Mouse (Mus musculus) kidney, adult 18-20 months (tissue): ENCODE data around the gene Ptprg.
A peak's percentile ranks its signal among the peaks of the same experiment; 100 is the strongest.
"Not testable (repeated sequence)": the region's sequence is repeated elsewhere in the genome, so short reads cannot be mapped to it uniquely, and the experiment has no call there.

Experiments
- DNase-seq: peaks from one replicate; pipeline ENCODE4 v3.0.0; 2021

Gene Ptprg

DNA sequence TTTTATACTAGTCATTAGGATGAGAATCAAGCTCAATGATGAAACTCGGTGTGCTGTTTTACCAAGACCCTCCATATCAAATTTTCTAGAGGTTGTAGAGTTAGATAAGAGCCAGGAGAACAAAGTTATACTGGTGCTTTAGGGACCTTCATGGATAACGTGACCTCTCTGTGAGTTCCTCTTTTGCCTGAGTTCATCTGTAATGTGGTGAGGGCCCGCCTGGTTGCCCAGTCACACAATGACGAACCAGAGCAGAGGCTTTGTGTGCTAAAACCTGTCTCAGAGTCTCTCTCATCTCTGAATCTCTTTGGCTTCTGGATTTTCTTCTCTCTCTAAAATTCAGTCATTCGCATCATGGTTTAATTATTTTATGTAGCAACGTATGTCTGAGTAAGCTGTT is 204.9 kb downstream of the Ptprg start:
- DNase-seq, result no peak

DNA sequence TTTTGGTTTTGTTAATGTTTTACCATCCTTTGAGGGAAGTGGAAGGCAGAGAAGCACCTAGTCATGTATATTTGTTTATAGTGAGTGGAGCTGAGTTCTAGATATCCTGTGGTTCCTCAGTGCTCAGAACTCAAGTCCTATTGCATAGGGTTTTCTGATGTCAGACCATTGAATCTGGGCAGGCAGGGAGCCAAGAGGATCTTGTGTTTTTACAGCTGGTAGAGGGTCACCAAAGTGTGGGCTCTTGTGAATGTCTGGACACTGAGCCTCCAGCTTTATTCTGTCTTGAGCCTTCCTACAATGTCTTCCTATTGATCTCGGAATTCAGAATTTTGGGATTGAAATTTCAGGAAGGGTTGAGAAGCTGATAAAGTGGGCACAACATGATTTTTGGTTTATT is 206.0 kb downstream of the Ptprg start:
- DNase-seq, result no peak

DNA sequence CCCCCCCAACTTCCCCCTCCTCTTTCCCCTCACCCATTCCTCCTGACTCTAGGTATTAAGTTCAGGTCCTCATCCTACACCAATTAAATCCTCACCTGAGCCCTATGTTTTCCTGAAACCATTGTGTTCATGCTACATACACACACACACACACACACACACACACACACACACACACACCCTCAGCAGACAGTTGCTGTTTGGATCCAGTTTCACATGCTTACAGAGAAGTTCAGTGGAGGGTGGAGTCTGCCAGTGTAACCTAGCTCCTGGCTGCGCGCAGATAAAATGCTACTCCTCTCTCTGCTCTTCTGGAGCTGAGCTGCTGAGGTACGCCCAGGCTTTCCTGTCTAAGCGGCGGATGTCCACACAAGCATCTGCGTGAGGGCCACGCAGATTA is 209.7 kb downstream of the Ptprg start:
- DNase-seq, result no peak

DNA sequence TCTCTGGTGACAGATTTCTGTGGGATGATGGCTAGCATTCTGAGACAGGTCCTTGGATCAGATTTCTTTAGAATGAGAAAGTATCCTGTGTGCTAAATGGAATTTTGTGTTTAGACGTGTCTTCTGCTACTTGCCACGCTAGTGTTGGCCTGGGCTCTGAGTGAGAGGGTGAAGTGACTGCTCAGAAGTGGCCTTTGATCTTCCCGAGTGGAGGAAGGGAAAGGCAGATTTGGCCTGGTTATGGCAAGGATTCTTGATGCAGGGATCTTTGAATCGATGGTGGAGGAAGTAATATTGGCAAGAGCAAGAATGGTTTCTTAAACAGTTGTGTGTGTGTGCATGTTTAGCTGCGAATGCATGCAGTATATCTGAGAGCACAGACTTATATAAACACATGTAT is 219.4 kb downstream of the Ptprg start:
- DNase-seq, result no peak

DNA sequence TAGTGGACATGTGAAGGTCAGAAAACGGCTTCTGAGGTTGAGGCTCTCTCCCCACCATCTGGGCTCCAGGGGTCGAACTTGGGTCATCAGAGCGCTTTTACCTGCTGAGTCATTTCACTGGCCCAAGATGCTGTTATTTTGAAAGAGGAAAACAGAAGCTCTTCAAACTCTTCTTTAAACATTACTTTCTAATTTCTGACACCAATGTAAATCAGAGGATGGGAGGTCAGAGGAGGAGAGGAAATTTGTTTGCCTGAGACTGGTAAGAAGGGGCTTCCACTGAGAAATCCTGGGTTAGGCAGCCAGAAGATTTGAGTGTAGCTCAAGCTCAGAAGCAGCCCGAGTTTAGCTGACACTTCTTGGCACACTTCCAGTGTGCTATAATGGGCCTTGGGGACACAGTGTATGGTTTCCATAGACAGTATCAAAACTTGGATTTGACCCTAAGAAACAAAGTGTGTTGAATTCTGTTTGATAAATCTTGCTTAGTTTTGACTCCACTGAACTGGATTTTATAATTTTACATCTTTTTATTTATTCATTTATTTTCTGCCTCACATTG is 221.2 kb downstream of the Ptprg start:
- no peak for DNase-seq

DNA sequence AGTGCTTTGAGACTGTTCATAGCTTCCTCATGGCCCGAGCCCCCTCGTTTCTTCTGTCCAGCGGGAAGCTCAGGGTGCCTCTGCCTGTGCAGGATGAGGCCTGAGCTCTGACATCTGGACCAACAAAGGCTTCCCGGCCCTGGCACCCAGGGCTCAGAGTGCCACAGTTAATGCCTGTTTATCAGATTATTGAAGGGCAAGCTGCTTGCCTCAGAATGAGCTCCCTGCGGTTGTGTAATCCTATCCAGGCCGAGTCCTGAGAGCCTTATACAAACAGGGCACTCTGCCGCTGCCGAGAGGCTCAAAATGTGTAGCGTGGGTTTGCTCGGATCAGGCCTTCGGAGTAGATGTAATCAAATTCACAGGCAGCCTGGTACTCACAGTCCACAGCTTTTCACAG is 221.9 kb downstream of the Ptprg start:
- DNase-seq, result peak; percentile 47

DNA sequence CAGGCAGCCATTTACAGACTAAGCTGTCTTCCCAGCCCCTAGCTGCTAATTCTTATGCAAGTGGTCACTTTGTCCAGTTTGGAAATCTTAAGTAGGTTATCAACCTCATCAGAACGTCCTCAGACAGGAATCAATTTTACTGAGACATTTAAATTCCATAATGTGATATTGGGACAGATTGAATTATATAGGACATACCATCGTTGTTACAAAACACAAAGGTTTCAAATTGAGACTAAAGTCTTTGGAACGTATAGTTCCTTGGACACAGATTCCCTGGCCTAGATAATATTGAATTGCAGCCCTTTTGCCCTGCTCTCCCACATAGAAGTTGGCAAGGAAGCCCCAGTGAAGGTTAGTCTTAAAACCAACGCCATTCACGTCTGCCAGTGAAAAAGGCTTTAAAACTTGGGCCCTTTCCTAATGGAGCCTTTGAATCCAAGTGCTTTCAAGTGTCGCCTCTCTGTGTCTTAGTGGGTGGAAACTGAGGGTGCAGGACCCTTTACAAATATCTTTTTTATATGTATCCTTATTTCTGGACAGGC is 222.7 kb downstream of the Ptprg start:
- DNase-seq, result no peak

DNA sequence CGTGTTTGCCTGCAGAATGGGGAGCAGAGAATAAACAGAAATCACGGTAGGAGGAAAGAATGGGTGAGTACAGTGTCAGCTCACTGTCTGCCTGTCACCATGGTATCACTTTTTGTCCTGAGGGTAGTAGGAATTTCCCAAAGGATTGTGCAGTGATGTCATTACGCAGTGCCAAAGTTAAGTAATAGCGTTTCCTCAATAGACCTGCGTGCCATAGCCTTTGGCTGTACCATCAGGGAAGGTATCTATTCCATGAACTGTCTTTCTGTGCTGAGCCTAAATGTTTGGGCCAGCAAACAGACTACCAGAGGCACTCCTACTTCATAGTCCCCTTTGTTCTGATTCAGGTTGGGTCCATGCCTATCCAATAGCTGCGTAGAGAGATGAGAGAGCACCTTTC is 223.2 kb downstream of the Ptprg start:
- no peak for DNase-seq

DNA sequence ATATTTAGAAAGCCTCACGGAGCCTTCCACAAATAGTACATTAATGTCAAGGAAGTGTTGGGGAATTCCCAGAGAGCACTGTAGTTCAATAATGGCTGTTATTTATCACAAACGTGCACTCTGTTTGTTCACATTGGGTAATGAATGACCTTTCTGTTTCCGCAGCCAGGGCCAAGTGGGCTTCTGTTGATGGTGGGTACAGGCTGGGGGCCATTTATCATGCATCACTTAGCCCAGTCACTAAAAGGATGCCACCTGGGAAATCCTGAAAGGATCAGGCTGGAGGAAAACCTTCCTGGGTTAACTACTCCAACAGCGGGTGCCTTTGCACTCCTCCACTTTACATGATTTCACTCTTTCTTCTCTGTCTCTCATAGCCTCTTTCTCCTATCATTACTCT is 237.9 kb downstream of the Ptprg start:
- DNase-seq, result no peak

DNA sequence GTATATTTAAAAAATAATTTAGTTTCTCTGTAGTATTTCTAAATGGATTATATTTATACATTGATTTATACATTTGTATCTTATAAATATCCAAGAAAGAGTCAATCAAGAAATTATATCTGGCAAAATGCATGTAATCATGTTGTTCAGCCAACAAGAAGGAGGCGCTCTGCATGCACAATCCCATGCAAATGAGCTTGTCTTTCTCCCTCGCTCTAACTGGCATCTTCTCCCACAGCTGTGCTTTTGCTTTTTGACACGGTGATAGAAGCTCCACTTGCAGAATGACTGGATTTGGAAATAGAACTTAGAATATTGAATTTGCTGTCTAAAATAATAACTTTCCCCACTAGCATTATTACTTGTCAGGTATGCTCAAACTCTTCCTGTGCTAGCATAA is 240.5 kb downstream of the Ptprg start:
- DNase-seq, result no peak

DNA sequence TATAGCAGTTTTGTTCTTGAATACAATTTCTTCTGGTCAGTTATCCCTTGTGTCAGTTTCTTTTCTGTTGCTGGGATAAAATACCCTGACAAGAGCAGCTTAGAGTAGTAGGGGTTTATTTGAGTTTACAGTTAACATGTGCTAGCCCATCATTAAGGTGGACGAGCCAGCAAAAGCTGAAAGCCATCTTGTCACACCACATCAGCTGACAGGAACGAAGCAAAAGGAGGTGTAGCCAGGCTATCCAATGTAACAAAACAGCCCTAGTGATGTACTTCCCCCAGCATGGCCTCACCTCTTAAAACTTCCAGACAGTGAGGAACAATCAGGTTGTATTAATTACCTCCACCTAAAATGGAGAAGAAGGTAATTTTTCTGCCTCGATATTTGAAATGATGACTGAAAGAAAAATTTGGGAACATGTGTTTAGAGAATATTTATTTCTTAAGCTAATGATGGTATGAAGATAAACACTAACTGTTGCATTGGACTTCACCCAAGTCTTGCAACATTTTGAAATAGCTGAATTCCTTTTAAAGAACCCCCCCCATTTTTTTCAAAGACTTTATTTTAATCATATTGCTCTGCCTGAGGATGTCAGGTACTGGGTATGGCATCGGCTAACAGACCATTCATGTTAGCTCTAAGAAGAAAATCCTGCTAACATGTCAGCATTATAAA is 249.2 kb downstream of the Ptprg start:
- no peak for DNase-seq

DNA sequence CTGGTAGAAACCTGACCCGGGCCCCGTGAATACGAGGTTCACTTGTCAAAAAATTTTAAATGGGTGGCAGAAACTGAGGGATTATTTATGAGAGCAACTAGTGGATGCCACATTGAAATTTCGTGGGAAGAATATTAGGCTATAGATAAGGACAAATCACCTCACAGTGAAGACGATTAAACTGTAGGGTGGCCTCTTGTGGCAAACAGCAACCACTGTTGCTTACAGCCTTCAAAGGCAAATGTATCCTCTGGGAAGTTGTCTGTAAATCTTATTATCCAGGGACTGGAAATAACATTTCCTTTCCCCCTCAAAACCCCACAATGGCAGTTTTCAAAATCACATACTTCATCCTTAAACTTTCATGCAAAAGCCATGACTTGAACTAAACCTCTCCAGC is 253.3 kb downstream of the Ptprg start:
- DNase-seq, result no peak

DNA sequence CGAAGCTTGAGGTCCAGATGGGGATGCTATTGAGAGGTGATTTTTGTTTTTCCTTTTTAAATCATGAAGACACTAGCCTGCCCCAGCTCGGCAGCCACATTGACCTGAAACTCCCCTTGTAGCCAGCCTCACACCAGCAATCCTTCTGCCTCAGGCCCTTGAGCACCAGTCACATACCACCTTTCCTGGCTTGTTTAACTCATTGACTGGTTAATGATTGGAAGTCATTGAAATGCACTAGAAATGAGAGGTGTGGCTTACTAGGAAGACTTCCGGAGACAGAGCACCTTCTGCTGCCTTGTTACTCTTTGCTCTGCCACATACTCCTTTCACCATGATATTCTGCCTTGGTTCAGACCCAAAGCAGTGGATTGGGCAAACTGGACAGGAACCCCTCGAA is 254.1 kb downstream of the Ptprg start:
- no peak for DNase-seq

DNA sequence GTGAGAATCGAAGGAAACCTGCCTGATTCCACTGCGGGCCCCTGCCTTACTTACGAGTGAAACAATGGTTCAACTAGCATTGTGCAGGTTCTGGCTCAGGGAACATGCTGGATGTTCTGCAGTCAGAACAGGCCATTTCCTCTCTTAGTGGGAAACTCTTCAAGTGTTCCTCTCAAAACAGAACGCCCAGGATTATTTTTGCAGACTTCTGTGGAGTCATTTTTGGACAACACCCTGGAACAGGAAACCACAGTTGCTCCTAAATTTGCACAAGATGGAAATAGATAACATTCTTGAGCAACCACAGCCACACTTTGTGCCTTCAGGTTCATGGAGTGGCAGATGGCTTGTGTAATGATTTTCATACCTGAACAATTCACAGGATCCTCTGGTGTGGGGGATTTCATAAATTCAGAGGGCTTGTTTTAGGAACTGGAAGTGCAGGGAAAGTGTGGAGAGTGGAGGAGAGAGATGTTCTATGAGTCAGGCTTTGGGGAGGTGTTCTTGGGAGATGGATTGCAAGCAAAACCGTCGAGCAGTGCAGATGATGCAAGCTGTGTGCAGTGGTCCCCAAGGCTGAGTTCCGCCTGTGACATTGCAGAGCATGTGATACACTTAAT is 257.9 kb downstream of the Ptprg start:
- DNase-seq, result peak; percentile 30

DNA sequence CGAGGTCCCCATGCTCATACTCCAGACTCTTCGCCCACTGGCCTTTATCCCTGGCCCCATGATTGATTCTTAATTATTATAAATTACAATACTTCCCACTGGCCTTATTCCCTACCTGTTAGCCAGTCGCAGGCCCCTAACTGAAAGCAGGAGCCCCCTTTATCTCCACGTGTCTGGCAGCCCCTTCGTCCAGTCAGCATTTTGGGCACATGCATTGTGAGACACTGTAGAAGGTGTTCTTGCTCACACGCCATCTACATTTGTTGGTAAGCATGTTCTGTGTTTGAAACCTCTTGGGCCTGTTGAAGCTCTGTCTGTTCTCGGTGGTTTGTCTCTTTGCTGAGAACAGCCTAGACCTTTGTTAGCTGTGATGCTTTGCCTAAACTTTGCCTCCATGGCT is 259.0 kb downstream of the Ptprg start:
- no peak for DNase-seq

DNA sequence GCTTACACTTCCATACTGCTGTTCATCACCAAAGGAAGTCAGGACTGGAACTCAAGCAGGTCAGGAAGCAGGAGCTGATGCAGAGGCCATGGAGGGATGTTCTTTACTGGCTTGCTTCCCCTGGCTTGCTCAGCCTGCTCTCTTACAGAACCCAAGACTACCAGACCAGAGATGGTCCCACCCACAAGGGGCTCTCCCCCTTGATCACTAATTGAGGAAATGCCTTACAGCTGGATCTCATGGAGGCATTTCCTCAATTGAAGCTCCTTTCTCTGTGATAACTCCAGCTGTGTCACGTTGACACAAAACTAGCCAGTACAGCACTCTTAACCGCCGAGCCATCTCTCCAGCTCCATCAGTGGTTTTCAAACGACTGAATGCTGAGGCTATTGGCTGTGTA is 261.5 kb downstream of the Ptprg start:
- not testable (repeated sequence) for DNase-seq

DNA sequence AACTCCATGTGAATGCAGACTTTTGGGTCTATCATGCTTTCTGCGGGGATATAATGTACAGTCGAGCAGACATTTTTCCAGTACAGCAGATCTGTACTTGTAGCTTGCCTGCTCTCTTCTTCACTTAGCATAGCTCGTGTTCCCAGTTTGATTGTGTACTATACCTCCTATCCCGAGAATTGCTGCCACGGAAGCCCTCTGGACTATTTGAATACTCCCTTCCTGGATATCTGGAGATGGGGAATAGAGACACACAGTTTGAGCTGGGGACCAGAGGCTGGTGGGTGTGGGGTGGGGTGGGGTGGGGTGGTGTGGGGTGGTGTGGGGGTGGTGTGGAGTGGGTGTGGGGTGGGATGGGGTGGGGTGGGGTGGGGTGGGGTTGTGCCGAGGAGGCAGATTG is 263.9 kb downstream of the Ptprg start:
- no peak for DNase-seq

DNA sequence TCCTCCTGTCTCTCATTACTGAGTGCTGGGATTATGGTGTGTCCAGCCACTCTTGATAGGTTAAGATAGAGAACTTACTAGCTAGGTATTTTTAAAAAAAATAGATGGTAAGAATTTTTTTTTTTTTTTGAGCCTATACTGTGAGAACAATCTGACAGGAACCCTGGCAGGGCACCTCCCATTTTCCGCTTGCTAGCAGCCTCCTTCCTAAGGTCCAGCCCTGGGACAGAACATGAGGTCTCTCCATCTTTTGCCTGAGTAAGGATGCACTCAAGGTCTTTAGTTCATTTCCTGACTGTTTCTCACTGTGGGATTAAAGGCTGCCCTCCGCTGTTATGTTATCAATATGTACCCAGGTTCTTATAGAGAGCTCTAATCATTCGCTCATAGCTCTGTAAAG is 264.7 kb downstream of the Ptprg start:
- DNase-seq, result no peak

DNA sequence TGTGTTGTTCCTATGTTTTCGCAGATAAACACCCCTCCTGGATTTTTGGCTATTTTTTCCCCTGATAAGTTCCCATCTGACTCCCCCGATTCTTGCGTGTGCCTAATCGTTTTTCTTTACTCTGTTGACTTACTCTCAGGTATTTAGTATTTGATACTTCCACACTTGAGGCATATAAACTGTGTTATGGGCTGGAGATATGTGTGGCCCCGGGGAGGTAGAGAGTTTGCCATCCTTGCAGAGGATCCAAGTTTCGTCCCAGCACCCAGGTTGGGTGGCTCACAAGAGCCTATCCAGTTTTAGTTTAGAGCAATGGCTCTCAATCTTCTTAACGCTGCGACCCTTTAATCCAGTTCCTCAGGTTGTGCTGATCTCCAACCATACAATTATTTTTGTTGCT is 265.4 kb downstream of the Ptprg start:
- DNase-seq, result no peak

DNA sequence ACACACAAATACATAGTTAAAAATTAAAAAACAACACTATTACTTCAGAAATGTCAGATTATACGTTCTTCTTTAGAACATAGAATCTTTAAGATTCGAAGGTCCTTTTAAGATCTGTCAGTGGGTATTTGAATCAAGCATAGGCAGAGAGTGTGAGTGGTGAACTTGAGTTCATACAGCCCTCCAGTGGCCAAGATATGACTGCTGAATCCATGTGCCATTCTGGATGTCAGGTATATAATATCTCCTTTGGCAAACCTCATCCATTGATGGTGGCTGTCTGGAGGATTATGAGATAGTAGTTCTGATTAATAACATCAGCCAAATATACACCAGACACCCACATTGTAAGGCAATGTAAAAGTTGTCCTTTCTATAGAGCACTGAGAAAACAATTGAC is 266.0 kb downstream of the Ptprg start:
- no peak for DNase-seq

DNA sequence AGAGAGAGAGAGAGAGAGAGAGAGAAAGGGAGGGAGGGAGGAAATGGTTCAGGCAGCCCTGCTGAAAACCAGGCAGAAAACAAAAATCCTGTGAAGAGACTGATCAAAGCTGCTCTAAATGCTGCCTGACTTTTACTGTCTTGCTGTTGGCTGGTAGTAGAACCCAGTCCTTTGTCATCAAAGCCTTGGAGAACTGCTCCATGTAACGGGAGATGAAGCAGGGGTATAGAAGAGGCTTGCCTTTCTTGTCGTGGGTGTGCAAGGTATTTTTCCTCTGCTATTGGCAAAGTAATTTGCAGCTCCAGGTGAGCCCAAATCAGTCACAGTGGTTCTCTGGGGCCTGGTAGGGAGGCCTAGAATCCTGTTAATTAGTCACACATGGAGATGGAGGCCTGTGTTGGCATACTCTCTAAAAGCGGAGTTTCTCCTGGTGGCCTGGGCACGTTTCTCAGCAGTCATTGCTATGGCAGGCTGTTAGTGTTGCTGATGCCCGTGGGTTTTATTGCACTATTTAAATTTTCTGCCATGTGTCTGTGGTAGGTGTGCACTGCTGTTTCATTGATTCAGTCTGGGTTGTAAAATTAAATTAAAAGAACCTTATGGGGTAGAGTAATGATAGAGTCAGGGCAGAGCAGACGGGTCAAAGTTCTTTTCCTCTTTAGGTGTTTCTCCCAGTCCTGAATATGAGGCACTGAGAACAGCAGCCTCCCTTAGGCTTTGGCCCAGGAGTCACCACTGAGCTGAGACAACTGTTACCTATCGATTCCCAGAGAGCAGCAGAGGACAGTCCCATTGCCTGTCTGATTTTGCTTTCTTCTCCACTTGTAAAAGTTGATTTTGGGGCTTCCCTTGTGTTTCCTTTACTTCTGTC is 269.7 kb downstream of the Ptprg start:
- DNase-seq, result peak; percentile 17

DNA sequence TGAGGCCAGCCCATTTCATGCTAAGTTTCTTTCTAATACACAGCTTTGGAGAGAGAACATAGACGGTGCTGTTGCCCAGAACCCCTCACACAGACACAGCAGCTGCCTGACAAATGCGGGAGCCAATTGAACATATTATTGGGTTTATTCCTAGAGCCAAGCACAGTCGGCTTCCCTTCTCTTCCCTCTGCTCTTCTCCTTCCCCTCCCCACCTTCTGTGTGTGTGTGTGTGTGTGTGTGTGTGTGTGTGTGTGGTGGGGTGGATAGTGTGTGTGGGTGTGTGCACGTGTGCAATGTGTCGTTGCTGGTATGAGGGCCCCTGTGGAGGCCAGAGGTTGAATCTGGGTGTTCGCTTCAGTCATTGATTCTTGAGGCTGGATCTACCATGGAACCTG is 270.4 kb downstream of the Ptprg start:
- DNase-seq, result no peak

DNA sequence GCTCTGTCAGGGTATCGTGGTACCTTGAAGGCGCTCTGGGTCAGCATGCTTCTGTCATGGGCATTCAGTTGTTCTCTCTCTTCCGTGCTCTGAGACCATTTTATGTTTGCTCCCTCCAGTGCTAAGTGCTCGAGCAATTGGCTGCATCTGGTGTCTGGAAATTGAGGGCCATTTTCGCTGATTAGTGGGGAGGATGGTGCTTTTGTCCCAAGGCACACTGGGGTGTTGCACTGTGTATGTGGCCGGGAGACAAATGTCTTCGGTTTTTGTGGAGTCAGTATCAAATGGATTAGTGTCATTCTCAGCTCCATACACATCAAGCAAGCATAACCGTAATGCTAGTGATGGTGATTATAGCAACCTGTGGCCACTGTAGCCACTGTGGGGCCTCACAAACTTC is 271.6 kb downstream of the Ptprg start:
- no peak for DNase-seq

DNA sequence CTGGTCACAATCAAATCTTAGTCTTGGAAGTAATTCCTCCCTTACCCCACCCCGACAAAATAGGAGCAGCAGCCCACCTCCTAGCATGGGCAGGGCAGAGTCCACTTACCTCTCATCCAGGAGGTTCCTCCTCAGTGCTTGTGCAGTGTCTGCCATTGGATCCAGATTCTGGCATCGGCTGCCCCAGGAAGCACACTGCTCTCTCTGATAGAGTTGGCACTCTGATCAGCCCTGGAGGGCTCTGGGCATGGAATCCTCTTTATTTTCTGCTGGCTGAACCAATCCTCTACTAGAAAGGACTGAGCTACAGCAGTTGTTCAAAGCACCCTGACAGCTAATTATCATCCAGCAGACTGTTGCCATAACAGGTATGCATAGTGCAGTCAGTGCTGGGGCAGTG is 272.2 kb downstream of the Ptprg start:
- no peak for DNase-seq
